Mouse (Mus musculus): ENCODE measurements around the gene Camsap2. TPM values are rescaled to one million over a fixed set of nuclear protein-coding genes. Genes with fewer than 3 reads are reported as not detected.

The Camsap2 gene
- polyA plus RNA-seq, 1 experiment, result 7.4 TPM

DNA sequence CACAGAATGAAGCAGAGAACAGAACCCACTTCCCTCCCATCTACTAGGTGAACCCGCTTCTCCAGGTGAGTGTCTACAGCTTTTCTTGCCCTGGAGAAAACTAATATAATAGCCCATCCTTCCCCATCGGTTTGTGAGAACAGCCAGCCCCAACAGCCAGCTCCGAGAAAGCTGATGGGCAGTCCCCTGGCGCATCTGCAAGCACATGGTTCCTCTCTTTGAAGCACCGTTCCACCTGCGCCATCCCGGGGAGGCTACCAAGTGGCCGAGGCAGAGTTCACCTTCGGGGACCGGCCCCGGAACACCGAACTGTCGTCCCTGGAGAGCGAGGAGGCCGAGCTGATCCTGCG is 86.4 kb downstream of the Camsap2 start:
- Histone ChIP-seq H3K36me3 (ENCODE audit: control insufficient read depth, insufficient read depth) (no peaks in the 10 kb centered on the region), H3K79me2 (ENCODE audit: control insufficient read depth, insufficient read depth) (no peaks in the 10 kb centered on the region), H3ac (ENCODE audit: control insufficient read depth, insufficient read length, low read depth) (no peak overlapping the region), H3K79me3 (ENCODE audit: low read depth) (no peaks in the 10 kb centered on the region), H3K27me3 (ENCODE audit: control insufficient read depth, insufficient read depth, insufficient read length) (no peaks in the 10 kb centered on the region), H3K4me3 (ENCODE audit: insufficient read depth, poor library complexity, severe bottlenecking) (no peak overlapping the region)
- TF ChIP-seq MYOG (IDR thresholded peaks at IDR 0.05; ENCODE audit: control insufficient read depth, extremely low read depth, insufficient read length) (no peak), MAX (IDR thresholded peaks at IDR 0.05) (no peak), CEBPB (IDR thresholded peaks at IDR 0.05; ENCODE audit: low read depth) (no peak), USF1 (IDR thresholded peaks at IDR 0.05; ENCODE audit: low read depth) (no peak), CTCF (IDR thresholded peaks at IDR 0.05; ENCODE audit: control insufficient read depth, insufficient read depth, insufficient read length) (no peak), FOSL1 (IDR thresholded peaks at IDR 0.05; ENCODE audit: insufficient read depth, low read length, poor library complexity, severe bottlenecking) (no peak), MYOD1 (IDR thresholded peaks at IDR 0.05; ENCODE audit: control insufficient read depth, insufficient read length, low read depth) (no peak)

DNA sequence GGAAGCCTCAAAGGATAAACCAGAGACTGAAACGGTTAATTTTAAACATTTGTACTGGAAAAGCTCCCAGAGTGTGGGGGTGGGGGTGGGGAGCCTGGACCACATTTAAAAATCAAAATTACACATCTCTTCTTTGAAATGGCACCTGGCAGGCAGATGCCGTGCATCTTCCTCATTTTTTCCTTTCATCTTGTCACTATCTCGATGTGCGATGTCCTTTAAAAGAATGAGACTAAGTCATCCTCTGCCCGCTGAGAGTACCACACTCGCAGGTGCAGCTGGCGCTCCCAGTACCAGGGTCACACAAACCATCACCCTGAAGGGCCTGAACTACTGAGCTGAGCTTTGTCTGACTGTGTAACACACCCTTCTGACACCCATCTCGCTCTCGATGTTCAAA is 87.4 kb downstream of the Camsap2 start:
- Histone ChIP-seq H3K27me3 (ENCODE audit: control insufficient read depth, insufficient read depth, insufficient read length) (no peaks in the 10 kb centered on the region), H3K79me3 (ENCODE audit: low read depth) (no peaks in the 10 kb centered on the region), H3K79me2 (ENCODE audit: control insufficient read depth, insufficient read depth) (no peaks in the 10 kb centered on the region), H3K4me3 (ENCODE audit: insufficient read depth, poor library complexity, severe bottlenecking) (no peak overlapping the region), H3K36me3 (ENCODE audit: control insufficient read depth, insufficient read depth) (no peaks in the 10 kb centered on the region), H3ac (ENCODE audit: control insufficient read depth, insufficient read length, low read depth) (no peak overlapping the region)
- TF ChIP-seq FOSL1 (IDR thresholded peaks at IDR 0.05; ENCODE audit: insufficient read depth, low read length, poor library complexity, severe bottlenecking) (no peak), CEBPB (IDR thresholded peaks at IDR 0.05; ENCODE audit: low read depth) (no peak), CTCF (IDR thresholded peaks at IDR 0.05; ENCODE audit: control insufficient read depth, insufficient read depth, insufficient read length) (no peak), MYOD1 (IDR thresholded peaks at IDR 0.05; ENCODE audit: control insufficient read depth, insufficient read length, low read depth) (no peak), MAX (IDR thresholded peaks at IDR 0.05) (no peak), USF1 (IDR thresholded peaks at IDR 0.05; ENCODE audit: low read depth) (no peak), MYOG (IDR thresholded peaks at IDR 0.05; ENCODE audit: control insufficient read depth, extremely low read depth, insufficient read length) (no peak)

DNA sequence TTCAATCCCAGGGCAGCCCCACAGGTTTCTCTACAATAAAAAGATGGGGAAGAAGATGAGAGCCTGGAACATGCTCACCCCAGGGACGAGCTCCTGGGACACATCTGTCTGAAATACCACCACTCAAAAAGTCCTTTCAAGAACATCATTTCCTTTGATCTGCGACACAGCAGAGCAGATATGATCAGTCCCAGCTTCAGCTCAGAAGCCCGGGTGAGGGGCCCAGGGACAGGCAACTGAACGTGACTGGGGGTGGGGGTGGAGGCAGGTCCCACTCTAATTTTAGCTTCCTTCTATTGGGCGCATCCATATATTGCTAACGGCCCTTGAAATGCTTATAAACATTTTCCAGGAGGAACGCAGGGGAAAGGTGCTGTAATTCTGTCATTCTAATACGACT is 90.2 kb downstream of the Camsap2 start:
- H3K79me3 ChIP-seq (ENCODE audit: low read depth), result no peaks in the 10 kb centered on the region
- H3ac ChIP-seq (ENCODE audit: control insufficient read depth, insufficient read length, low read depth), result no peak overlapping the region
- no peaks in the 10 kb centered on the region for H3K79me2 ChIP-seq (ENCODE audit: control insufficient read depth, insufficient read depth)
- no peak overlapping the region for H3K4me3 ChIP-seq (ENCODE audit: insufficient read depth, poor library complexity, severe bottlenecking)
- no peaks in the 10 kb centered on the region for H3K27me3 ChIP-seq (ENCODE audit: control insufficient read depth, insufficient read depth, insufficient read length)
- no peaks in the 10 kb centered on the region for H3K36me3 ChIP-seq (ENCODE audit: control insufficient read depth, insufficient read depth)
- TF ChIP-seq MYOG (IDR thresholded peaks at IDR 0.05; ENCODE audit: control insufficient read depth, extremely low read depth, insufficient read length) (no peak), FOSL1 (IDR thresholded peaks at IDR 0.05; ENCODE audit: insufficient read depth, low read length, poor library complexity, severe bottlenecking) (no peak), MAX (IDR thresholded peaks at IDR 0.05) (no peak), CTCF (IDR thresholded peaks at IDR 0.05; ENCODE audit: control insufficient read depth, insufficient read depth, insufficient read length) (no peak), CEBPB (IDR thresholded peaks at IDR 0.05; ENCODE audit: low read depth) (no peak), USF1 (IDR thresholded peaks at IDR 0.05; ENCODE audit: low read depth) (no peak), MYOD1 (IDR thresholded peaks at IDR 0.05; ENCODE audit: control insufficient read depth, insufficient read length, low read depth) (no peak)

DNA sequence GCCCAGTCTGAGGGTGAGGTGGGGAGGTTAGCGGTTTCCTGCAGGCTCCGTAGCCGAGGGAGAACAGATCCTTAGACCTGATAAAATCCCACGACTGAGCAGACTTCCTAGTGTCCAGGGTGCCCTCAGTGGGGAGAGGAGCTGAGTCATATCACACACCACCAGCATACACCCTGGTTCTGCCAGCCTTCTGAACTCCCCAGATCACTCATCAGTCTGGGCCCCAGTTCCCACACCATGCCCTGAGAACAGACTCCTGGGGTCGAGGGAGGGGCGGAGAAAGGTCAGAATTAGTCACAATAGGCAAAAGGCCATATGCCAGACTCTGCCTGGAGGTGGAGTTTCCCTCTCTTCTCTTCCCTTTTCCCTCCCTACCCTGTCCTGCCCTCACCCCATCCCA is 90.7 kb downstream of the Camsap2 start:
- Histone ChIP-seq H3K79me2 (ENCODE audit: control insufficient read depth, insufficient read depth) (no peaks in the 10 kb centered on the region), H3K79me3 (ENCODE audit: low read depth) (no peaks in the 10 kb centered on the region), H3ac (ENCODE audit: control insufficient read depth, insufficient read length, low read depth) (no peak overlapping the region), H3K4me3 (ENCODE audit: insufficient read depth, poor library complexity, severe bottlenecking) (no peak overlapping the region), H3K36me3 (ENCODE audit: control insufficient read depth, insufficient read depth) (no peaks in the 10 kb centered on the region), H3K27me3 (ENCODE audit: control insufficient read depth, insufficient read depth, insufficient read length) (no peaks in the 10 kb centered on the region)
- TF ChIP-seq MYOD1 (IDR thresholded peaks at IDR 0.05; ENCODE audit: control insufficient read depth, insufficient read length, low read depth), result peak; percentile 6
- no peak for TF ChIP-seq CTCF (IDR thresholded peaks at IDR 0.05; ENCODE audit: control insufficient read depth, insufficient read depth, insufficient read length)

DNA sequence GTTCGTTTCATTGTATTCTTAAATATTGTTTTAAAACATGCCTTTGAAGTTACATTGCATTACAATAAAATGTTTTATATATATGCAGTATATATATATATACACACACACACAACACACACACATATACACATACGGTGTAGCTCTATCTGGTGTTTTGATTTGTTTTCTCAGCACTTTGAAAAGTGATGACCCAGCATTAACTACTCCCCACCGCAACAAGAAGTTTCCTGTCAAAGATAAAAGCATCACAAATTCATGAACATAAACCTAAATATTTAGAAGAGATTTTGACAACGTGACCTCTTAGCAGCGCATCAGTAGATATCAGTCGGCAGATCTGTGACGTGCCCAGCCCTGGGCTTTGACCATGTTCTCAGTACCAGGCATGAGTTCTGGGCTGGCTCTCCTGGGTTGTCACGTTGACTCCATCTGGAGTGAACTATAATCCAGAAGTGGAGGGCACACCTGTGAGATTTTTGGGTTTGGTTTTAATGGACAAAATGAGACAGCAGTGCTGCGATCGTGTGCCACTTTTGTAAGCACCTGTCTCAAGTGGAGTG is 91.3 kb downstream of the Camsap2 start:
- no peaks in the 10 kb centered on the region for H3K79me3 ChIP-seq (ENCODE audit: low read depth)
- no peak overlapping the region for H3K4me3 ChIP-seq (ENCODE audit: insufficient read depth, poor library complexity, severe bottlenecking)
- TF ChIP-seq MYOD1 (IDR thresholded peaks at IDR 0.05; ENCODE audit: control insufficient read depth, insufficient read length, low read depth) (no peak), MYOG (IDR thresholded peaks at IDR 0.05; ENCODE audit: control insufficient read depth, extremely low read depth, insufficient read length) (no peak), CTCF (IDR thresholded peaks at IDR 0.05; ENCODE audit: control insufficient read depth, insufficient read depth, insufficient read length) (no peak), USF1 (IDR thresholded peaks at IDR 0.05; ENCODE audit: low read depth) (no peak), CEBPB (IDR thresholded peaks at IDR 0.05; ENCODE audit: low read depth) (no peak), FOSL1 (IDR thresholded peaks at IDR 0.05; ENCODE audit: insufficient read depth, low read length, poor library complexity, severe bottlenecking) (no peak), MAX (IDR thresholded peaks at IDR 0.05) (no peak)
- H3K79me2 ChIP-seq (ENCODE audit: control insufficient read depth, insufficient read depth), result no peaks in the 10 kb centered on the region
- no peaks in the 10 kb centered on the region for H3K27me3 ChIP-seq (ENCODE audit: control insufficient read depth, insufficient read depth, insufficient read length)
- H3K36me3 ChIP-seq (ENCODE audit: control insufficient read depth, insufficient read depth), result no peaks in the 10 kb centered on the region
- H3ac ChIP-seq (ENCODE audit: control insufficient read depth, insufficient read length, low read depth), result no peak overlapping the region

DNA sequence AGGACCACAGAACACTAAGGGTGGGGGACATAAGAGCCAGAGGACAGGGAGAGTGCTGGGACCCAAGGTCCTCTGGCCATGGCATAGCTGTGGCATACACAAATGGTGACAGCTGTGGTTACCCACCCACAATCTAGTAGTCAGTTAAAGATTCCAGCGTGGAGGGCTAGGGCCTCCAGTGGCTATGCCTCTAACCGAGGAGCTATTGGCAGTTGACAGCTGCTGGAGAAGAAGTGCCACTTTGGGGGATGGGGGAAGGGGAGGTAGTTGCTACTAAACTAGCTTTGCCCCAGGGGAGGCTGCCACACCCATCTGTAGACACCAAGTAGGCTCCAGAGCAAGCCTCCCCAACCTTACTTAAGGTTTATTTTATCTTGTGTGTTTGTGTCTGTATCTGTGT is 92.4 kb downstream of the Camsap2 start:
- H3K27me3 ChIP-seq (ENCODE audit: control insufficient read depth, insufficient read depth, insufficient read length), result no peaks in the 10 kb centered on the region

More for the DNA sequence above, 92.4 kb downstream of the Camsap2 start:
- Histone ChIP-seq H3K79me2 (ENCODE audit: control insufficient read depth, insufficient read depth) (no peaks in the 10 kb centered on the region), H3K4me3 (ENCODE audit: insufficient read depth, poor library complexity, severe bottlenecking) (no peak overlapping the region), H3K36me3 (ENCODE audit: control insufficient read depth, insufficient read depth) (no peaks in the 10 kb centered on the region), H3ac (ENCODE audit: control insufficient read depth, insufficient read length, low read depth) (no peak overlapping the region), H3K79me3 (ENCODE audit: low read depth) (no peaks in the 10 kb centered on the region)
- TF ChIP-seq CEBPB (IDR thresholded peaks at IDR 0.05; ENCODE audit: low read depth), result no peak
- peak; percentile 84 for TF ChIP-seq MYOD1 (IDR thresholded peaks at IDR 0.05; ENCODE audit: control insufficient read depth, insufficient read length, low read depth)

Data from C2C12 (cell line).